Mouse (Mus musculus) heart, postnatal 4 days (tissue): ENCODE data around the gene Lsamp. TPM values are rescaled to one million over a fixed set of nuclear protein-coding genes. Genes with fewer than 3 reads are reported as not detected.

ENCODE experiments used
- DNase-seq: peaks from one replicate; pipeline ENCODE4 v3.0.0; 2021
- total RNA-seq, 2 experiments: library from RNA; stranded (reverse); gene quantifications; 2 replicates each; pipeline ENCODE4 v1.2.3; 2021

Lsamp gene
- total RNA-seq, 2 experiments from 2014 or later = 0.81 to 1.3 TPM

GRCm38 (mm10) chr16:41557104-41557503, 1572.9 kb downstream of the Lsamp start:
- DNase-seq = peak; percentile 10

GRCm38 (mm10) chr16:41565233-41565632, 1581.1 kb downstream of the Lsamp start:
- no peak for DNase-seq

GRCm38 (mm10) chr16:41588675-41589301, 1604.6 kb downstream of the Lsamp start:
- DNase-seq = no peak

GRCm38 (mm10) chr16:41612229-41612628, 1628.1 kb downstream of the Lsamp start:
- DNase-seq = no peak

- DNase-seq = no peak
Measured at GRCm38 (mm10) chr16:41623871-41624270, 1639.7 kb downstream of the Lsamp start.

GRCm38 (mm10) chr16:41633898-41634297, 1649.7 kb downstream of the Lsamp start:
- DNase-seq = no peak

GRCm38 (mm10) chr16:41640876-41641275, 1656.7 kb downstream of the Lsamp start:
- DNase-seq = no peak

GRCm38 (mm10) chr16:41653261-41653660, 1669.1 kb downstream of the Lsamp start:
- no peak for DNase-seq

- DNase-seq = no peak
Measured at GRCm38 (mm10) chr16:41674316-41675038, 1690.3 kb downstream of the Lsamp start.

GRCm38 (mm10) chr16:41675774-41676173, 1691.6 kb downstream of the Lsamp start:
- no peak for DNase-seq

- peak; percentile 37 for DNase-seq
Measured at GRCm38 (mm10) chr16:41692435-41692834, 1708.3 kb downstream of the Lsamp start.

- no peak for DNase-seq
Measured at GRCm38 (mm10) chr16:41701790-41702428, 1717.7 kb downstream of the Lsamp start.

- DNase-seq = no peak
Measured at GRCm38 (mm10) chr16:41728900-41729585, 1744.9 kb downstream of the Lsamp start.

- no peak for DNase-seq
Measured at GRCm38 (mm10) chr16:41729911-41730310, 1745.8 kb downstream of the Lsamp start.

- DNase-seq = peak; percentile 71
Measured at GRCm38 (mm10) chr16:41745037-41745436, 1760.9 kb downstream of the Lsamp start.

GRCm38 (mm10) chr16:41746235-41746911, 1762.2 kb downstream of the Lsamp start:
- DNase-seq = no peak

GRCm38 (mm10) chr16:41747874-41748273, 1763.7 kb downstream of the Lsamp start:
- DNase-seq = no peak

GRCm38 (mm10) chr16:41748759-41749158, 1764.6 kb downstream of the Lsamp start:
- DNase-seq = no peak

- no peak for DNase-seq
Measured at GRCm38 (mm10) chr16:41764285-41764684, 1780.1 kb downstream of the Lsamp start.

GRCm38 (mm10) chr16:41771427-41772125, 1787.4 kb downstream of the Lsamp start:
- DNase-seq = no peak

GRCm38 (mm10) chr16:41777586-41777985, 1793.4 kb downstream of the Lsamp start:
- DNase-seq = peak; percentile 22

GRCm38 (mm10) chr16:41785600-41785999, 1801.4 kb downstream of the Lsamp start:
- no peak for DNase-seq
